Mouse (Mus musculus): ENCODE data around the gene Supt3. TPM values are rescaled to one million over a fixed set of nuclear protein-coding genes. Genes with fewer than 3 reads are reported as not detected.

Gene Supt3
- polyA plus RNA-seq, 1 experiment from 2014 or later: 24.1 TPM

DNA sequence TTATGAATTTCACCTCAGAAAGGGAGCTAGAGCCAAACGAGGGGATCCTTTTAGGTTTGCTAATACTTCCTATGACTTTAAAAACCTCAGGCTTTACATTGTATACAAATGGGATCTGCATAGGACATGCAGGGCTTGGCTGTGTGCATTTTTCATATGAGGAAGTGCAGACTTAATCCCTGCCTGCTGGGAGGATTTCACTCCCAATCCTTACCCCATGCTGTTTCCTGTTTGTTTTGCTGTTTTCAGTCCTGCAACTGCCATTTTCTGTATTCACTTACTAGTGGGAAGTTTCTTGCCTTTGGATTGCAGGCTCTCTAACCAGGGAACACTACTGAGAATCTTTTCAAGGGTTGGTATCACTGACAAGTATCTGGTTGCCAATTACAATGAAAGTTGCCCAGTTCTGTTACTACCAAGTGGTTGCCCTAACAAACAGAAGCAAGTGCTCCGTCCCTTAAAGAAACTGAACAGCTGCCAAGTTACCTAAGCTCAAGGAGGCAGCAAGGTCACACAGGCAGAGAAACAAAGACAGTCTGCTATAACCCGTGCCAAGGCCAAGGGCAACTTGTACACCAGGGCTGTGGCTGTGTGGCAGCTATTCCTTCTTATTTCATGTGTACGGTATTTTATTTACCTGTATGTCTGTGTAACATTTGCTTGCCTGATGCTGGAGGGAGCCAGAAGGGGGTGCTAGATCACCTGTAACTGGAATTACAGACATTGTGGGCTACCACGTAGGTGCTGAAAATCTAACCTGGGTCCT lies 12.2 kb downstream of the Supt3 start:
- no peaks in the 10 kb centered on the region for H3K4me1 ChIP-seq (replicated peaks)
- H3K9me3 ChIP-seq: no peaks in the 10 kb centered on the region
- H3K36me3 ChIP-seq: peaks cover 5% of the 10 kb centered on the region; the same call in 1 of the 2 replicates
- H3K27ac ChIP-seq (replicated peaks): no peak overlapping the region
- WGBS: 64% methylated on average over 5 of the region's 5 CpGs
- no peak for ATAC-seq (ENCODE audit: low FRiP score, low read depth)
- no peak overlapping the region for H3K9ac ChIP-seq
- no peak overlapping the region for H3K4me2 ChIP-seq
- H3K27me3 ChIP-seq: no peaks in the 10 kb centered on the region
- H3K4me3 ChIP-seq: no peak overlapping the region

DNA sequence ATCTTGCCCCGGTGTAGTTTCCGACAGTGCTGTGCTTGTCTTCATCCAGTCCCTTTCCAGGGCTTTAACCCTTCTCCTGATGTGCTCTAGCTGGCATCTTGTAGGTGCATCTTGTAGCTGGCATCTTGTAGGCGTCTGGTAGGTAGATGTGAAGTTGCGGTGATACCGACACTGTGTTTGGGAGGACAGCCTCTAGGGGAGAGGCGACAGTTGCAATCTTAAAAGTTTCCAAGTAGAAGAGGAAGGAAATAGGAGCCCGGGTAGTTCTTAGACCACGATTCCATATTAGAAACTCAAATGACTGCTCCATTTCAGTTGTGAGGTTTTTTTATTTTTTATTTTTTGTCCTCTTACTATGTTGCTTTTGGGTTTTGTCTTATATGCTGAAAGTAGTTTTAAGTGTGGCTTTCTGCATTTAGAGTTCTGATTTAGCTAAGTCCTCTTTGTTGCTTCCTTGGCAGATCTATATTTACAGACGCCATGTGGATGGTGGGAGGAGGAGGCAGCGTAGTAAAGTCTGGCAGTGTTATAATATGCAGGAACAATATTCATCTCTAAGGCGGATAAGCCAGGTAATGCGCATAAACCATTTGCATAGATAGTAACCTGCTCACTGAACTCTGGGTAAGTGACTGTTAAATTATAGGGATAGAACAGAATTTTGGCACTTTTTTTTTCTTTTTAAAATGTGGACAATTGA lies 15.4 kb downstream of the Supt3 start:
- Histone ChIP-seq H3K4me1 (replicated peaks) (no peaks in the 10 kb centered on the region), H3K9me3 (no peaks in the 10 kb centered on the region), H3K27ac (replicated peaks) (no peak overlapping the region), H3K4me2 (no peak overlapping the region), H3K27me3 (no peaks in the 10 kb centered on the region), H3K36me3 (peaks cover 5% of the 10 kb centered on the region; the same call in 1 of the 2 replicates), H3K9ac (no peak overlapping the region), H3K4me3 (no peak overlapping the region)
- ATAC-seq (ENCODE audit: low FRiP score, low read depth): no peak
- WGBS: 92% methylated on average over 12 of the region's 12 CpGs

DNA sequence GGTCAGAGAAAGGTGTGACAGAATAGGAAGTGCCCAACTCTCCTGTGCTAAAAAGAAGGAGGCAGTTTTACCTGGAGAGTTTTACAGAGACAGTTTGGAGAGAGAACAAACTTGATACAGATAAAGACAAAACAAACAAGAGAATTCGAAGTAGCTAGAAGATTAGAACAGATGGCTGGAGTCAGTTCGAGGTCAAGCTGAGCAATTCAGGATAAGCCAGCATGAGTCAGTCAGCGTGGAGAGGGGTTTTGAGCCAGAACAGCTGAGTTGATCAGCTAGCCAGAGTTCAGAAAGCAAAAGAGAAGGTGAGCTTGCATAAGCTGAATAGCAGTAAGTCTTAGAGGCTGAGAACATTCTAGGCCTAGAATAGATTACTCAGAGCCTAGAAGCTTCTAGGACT lies 20.4 kb downstream of the Supt3 start:
- Histone ChIP-seq H3K4me1 (replicated peaks) (no peaks in the 10 kb centered on the region), H3K36me3 (peaks cover 2% of the 10 kb centered on the region; the same call in 1 of the 2 replicates), H3K27me3 (no peaks in the 10 kb centered on the region), H3K27ac (replicated peaks) (no peak overlapping the region), H3K4me2 (no peak overlapping the region), H3K9ac (no peak overlapping the region), H3K4me3 (no peak overlapping the region), H3K9me3 (no peaks in the 10 kb centered on the region)
- WGBS: 58% methylated on average over 3 of the region's 3 CpGs
- no peak for ATAC-seq (ENCODE audit: low FRiP score, low read depth)

DNA sequence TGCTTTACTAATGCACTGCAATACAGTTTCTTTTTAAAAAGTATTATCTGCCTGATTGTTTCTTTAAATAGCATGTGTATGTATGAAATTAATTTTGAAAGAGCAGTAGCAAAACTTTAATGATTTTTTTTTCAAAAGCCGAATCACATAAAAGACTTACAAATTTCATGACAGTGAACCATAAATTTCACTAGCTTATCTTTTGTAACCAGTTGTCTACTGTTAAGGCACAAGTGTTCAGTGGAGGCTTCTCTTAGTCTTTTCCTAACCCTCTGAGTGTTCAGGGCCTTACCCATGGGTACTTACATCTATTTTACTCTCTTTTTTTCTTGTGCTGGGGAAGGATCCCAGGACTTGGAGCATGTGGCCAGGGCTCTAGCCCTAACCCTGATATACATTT lies 30.1 kb downstream of the Supt3 start:
- Histone ChIP-seq H3K9ac (no peak overlapping the region), H3K4me1 (replicated peaks) (no peaks in the 10 kb centered on the region), H3K27me3 (no peaks in the 10 kb centered on the region), H3K27ac (replicated peaks) (no peak overlapping the region), H3K4me2 (no peak overlapping the region), H3K36me3 (no peaks in the 10 kb centered on the region), H3K9me3 (no peaks in the 10 kb centered on the region), H3K4me3 (no peak overlapping the region)
- ATAC-seq (ENCODE audit: low FRiP score, low read depth): no peak
- 86% methylated on average over 1 of the region's 1 CpGs for WGBS

DNA sequence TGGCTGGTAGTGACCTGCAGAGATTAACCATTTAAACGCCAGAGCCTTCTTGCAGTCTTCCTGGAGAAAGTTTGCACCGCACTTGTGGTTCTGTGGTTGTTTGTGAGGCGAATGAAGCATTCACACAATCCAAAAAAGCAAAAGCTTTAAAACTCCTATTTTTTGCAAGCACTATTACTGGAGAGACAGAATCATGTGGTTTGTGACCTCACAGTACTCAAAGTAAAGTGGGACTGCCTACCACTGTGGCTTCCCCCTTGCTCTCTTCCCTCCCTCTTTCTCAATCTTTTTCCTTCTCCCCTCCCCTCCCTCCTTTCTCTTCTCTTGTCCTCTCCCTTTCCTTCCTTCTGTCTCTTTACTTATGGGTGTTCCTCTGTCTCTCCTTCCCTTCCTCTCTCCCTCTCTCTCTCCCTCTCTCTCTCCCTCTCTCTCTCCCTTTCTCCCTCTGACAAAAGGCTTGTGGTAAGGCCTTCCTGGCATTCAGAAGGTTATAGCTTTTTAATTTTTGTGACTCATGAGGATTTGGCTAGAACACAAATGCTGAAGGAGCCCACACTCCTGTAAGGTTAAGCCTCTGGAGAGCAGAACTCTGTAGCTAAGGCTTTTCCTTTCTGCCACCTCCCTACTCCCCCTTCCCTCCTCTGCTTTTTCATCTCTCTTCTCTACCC lies 37.7 kb downstream of the Supt3 start, which contains the start of gene Runx2:
Runx2 (minus strand) TSS at position 290 of the 668 bp plus-strand sequence.
- Histone ChIP-seq H3K9me3 (no peaks in the 10 kb centered on the region), H3K9ac (no peak within 1 kb of the TSS), H3K4me2 (peak within 1 kb of the TSS; percentile 30), H3K27me3 (no peaks in the 10 kb centered on the region), H3K4me3 (no peak within 1 kb of the TSS), H3K4me1 (replicated peaks) (peaks cover 5% of the 10 kb centered on the region; the same call in 1 of the 2 replicates), H3K27ac (replicated peaks) (no peak within 1 kb of the TSS), H3K36me3 (no peaks in the 10 kb centered on the region)
- no peak for ATAC-seq (ENCODE audit: low FRiP score, low read depth)
- 35% methylated on average over 3 of the region's 3 CpGs for WGBS

DNA sequence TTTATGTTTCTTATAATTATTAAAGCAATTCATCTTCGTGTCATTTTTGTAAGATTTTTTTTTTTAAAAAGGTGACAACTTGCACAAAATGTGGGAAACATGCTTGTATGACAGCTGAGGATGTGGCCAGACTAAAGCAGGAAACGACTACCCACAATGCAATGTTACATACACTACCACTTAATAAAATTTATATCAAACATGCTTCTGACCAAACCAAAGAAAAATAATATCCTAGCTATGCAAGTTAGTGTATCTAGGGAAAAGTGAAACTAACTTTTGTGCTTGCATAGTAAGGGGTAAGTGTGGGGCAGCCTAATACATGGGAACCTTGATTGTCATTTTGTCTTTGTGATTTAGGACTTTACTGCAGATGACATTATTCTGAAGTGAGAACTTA lies 41.9 kb downstream of the Supt3 start:
- no peak for ATAC-seq (ENCODE audit: low FRiP score, low read depth)
- H3K27me3 ChIP-seq: no peaks in the 10 kb centered on the region
- H3K4me2 ChIP-seq: no peak overlapping the region
- H3K9me3 ChIP-seq: no peaks in the 10 kb centered on the region
- no peaks in the 10 kb centered on the region for H3K36me3 ChIP-seq
- no peak overlapping the region for H3K9ac ChIP-seq
- 91% methylated on average over 2 of the region's 2 CpGs for WGBS
- H3K4me3 ChIP-seq: no peak overlapping the region
- peaks cover 5% of the 10 kb centered on the region; the same call in 1 of the 2 replicates for H3K4me1 ChIP-seq (replicated peaks)
- H3K27ac ChIP-seq (replicated peaks): no peak overlapping the region

DNA sequence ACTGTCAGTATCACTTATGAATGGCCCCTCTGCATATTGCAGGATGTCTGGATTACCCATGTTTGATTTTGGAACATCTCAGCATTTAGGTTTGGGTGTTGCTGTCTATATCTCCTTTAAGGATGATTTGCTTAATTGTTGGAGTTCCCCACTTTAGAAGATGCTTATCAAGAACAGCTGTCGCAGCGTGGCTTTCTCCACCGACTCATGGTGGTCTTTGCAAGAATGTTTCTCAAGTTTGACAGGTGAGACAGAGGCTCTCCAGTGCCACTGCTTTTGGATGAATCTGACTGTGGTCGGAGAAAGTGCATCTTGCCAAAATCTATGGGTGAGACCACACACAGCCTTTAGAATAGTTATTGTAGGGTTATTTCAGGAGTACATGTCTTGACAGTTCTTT lies 42.9 kb downstream of the Supt3 start:
- Histone ChIP-seq H3K9me3 (no peaks in the 10 kb centered on the region), H3K4me1 (replicated peaks) (peaks cover 5% of the 10 kb centered on the region; the same call in 1 of the 2 replicates), H3K27me3 (no peaks in the 10 kb centered on the region), H3K27ac (replicated peaks) (no peak overlapping the region), H3K4me2 (no peak overlapping the region), H3K9ac (no peak overlapping the region), H3K4me3 (no peak overlapping the region), H3K36me3 (no peaks in the 10 kb centered on the region)
- no peak for ATAC-seq (ENCODE audit: low FRiP score, low read depth)
- 67% methylated on average over 4 of the region's 4 CpGs for WGBS

DNA sequence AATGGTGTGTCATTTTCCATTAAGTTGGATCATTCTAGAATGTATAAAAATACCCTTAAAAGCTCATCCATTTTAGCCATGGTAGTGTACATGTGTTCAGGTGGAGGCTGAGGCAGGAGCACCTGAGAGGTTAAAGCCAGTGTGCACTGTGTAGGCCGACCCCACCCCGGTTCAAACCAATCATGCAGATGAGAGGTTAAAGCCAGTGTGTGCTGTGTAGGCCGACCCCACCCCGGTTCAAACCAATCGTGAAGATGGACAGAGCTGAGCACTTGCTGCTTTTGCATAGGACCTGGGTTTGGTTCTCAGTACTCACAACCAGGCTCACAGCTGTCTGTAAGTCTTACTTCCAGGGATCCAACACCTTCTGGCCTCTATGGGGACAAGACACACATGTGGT lies 45.0 kb downstream of the Supt3 start:
- no peaks in the 10 kb centered on the region for H3K9me3 ChIP-seq
- 93% methylated on average over 5 of the region's 5 CpGs for WGBS
- ATAC-seq (ENCODE audit: low FRiP score, low read depth): no peak

DNA sequence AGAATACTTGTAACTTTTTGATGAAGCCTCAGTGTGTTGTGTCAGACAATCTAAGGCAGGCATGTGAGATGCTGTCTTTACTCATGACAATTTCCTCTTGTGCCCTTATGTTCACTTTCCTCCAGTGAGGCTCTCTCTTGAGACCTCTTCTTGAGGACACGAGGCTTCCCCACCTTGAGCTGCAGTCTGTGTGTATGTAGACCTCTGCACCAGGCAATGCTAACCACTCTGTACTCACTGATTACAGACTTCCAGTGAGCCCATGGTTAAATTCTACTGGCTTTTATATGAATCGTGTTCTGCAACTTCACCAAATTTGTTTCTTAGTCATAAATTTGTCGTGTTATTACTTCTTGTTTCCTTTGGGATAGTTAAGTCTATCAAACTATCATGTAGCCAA lies 50.2 kb downstream of the Supt3 start:
- H3K9me3 ChIP-seq: no peaks in the 10 kb centered on the region
- H3K27me3 ChIP-seq: no peaks in the 10 kb centered on the region
- H3K36me3 ChIP-seq: no peaks in the 10 kb centered on the region
- H3K4me2 ChIP-seq: no peak overlapping the region
- no peak overlapping the region for H3K27ac ChIP-seq (replicated peaks)
- WGBS: 88% methylated on average over 3 of the region's 3 CpGs
- no peak for ATAC-seq (ENCODE audit: low FRiP score, low read depth)
- no peaks in the 10 kb centered on the region for H3K4me1 ChIP-seq (replicated peaks)
- no peak overlapping the region for H3K4me3 ChIP-seq
- H3K9ac ChIP-seq: no peak overlapping the region

More for the DNA sequence above, 45.0 kb downstream of the Supt3 start:
- no peak overlapping the region for H3K4me3 ChIP-seq
- H3K4me2 ChIP-seq: no peak overlapping the region
- no peaks in the 10 kb centered on the region for H3K4me1 ChIP-seq (replicated peaks)
- no peak overlapping the region for H3K27ac ChIP-seq (replicated peaks)
- H3K27me3 ChIP-seq: no peaks in the 10 kb centered on the region
- H3K9ac ChIP-seq: no peak overlapping the region
- H3K36me3 ChIP-seq: no peaks in the 10 kb centered on the region

DNA sequence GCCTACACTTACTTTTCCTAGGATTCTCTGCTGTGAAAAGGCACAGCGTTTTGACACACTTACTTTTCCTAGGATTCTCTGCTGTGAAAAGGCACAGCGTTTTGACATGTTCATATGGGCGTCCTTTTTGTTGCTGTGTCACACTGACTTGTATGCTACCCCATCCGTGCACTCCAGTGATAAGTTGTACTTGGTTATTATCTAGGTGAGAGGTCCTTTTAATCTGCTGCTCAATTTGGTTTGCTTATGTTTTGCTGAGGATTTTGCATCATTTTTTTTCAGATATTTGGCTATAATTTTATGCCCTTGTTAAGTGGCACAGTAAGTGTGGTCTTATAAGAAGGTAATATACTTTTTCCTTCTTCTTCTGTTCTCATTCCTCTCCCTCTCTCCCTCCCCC lies 51.0 kb downstream of the Supt3 start:
- WGBS: 91% methylated on average over 4 of the region's 4 CpGs
- Histone ChIP-seq H3K27me3 (no peaks in the 10 kb centered on the region), H3K4me3 (no peak overlapping the region), H3K9ac (no peak overlapping the region), H3K4me2 (no peak overlapping the region), H3K27ac (replicated peaks) (no peak overlapping the region), H3K36me3 (no peaks in the 10 kb centered on the region), H3K4me1 (replicated peaks) (no peaks in the 10 kb centered on the region), H3K9me3 (no peaks in the 10 kb centered on the region)
- no peak for ATAC-seq (ENCODE audit: low FRiP score, low read depth)

DNA sequence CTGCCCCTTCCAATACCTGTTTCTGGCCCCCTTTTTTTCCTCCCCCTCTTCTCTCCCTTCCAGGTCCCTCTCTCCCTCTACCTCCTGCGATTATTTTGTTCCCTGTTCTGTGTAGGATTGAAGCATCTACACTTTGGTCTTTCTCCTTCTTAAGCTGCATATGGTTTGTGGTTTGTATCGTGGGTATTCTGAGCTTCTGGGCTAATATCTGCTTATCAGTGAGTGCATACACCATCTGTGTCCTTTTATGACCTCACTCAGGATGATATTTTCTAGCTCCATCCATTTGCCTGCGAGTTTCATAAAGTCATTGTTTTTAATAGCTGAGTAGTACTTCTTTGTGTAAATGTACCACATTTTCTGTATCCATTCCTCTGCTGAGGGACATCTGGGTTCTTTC lies 52.6 kb downstream of the Supt3 start:
- WGBS: 94% methylated on average over 3 of the region's 3 CpGs
- ATAC-seq (ENCODE audit: low FRiP score, low read depth): no peak

DNA sequence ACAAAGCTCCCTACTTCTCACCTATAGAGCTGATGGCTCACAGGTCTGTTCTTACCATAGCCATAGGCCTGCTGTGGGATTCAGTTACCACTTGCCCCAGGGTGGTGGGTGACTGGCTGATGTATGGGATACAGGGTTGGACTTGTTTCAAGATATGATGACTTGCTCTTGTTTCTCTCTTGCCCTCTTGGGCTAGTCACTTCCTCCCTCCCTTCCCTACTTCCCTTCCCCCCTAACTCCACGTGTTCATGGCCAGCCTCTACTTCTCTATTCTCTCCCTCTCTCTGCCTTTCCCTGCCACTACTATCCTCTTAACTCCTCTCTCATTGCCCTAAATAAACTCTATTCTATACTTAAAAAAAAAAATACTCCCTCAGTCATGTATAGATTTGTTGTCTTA lies 54.2 kb downstream of the Supt3 start:
- Histone ChIP-seq H3K27me3 (no peaks in the 10 kb centered on the region), H3K4me1 (replicated peaks) (no peaks in the 10 kb centered on the region), H3K9me3 (no peaks in the 10 kb centered on the region), H3K4me3 (no peak overlapping the region), H3K36me3 (no peaks in the 10 kb centered on the region), H3K4me2 (no peak overlapping the region), H3K27ac (replicated peaks) (no peak overlapping the region), H3K9ac (no peak overlapping the region)
- WGBS: 74% methylated on average over 1 of the region's 1 CpGs
- ATAC-seq (ENCODE audit: low FRiP score, low read depth): no peak

More for the DNA sequence above, 52.6 kb downstream of the Supt3 start:
- Histone ChIP-seq H3K4me2 (no peak overlapping the region), H3K9ac (no peak overlapping the region), H3K4me3 (no peak overlapping the region), H3K4me1 (replicated peaks) (no peaks in the 10 kb centered on the region), H3K27me3 (no peaks in the 10 kb centered on the region), H3K27ac (replicated peaks) (no peak overlapping the region), H3K36me3 (no peaks in the 10 kb centered on the region), H3K9me3 (no peaks in the 10 kb centered on the region)

Measured in hindbrain, embryonic 15.5 days (tissue).